Mouse (Mus musculus) spleen, postnatal 36 days (tissue): ENCODE data around the gene Rfx8.
A peak's percentile ranks its signal among the peaks of the same experiment; 100 is the strongest.

Experiments
- DNase-seq, 2 experiments: peaks; one replicate each; pipeline ENCODE4 v3.0.0; 2022; ENCODE audit warnings: low spot score in 2 of 2, mixed read lengths in 1 of 2

The Rfx8 gene

GRCm38 (mm10) chr1:39648584-39648983, 72.2 kb downstream of the Rfx8 start:
- DNase-seq: no peak

GRCm38 (mm10) chr1:39645905-39646759, 74.7 kb downstream of the Rfx8 start:
- DNase-seq: peak in 1 of 2 experiments; percentile 11

GRCm38 (mm10) chr1:39644333-39644732, 76.5 kb downstream of the Rfx8 start:
- peak in 1 of 2 experiments; percentile 9 for DNase-seq

- no peak for DNase-seq
Measured at GRCm38 (mm10) chr1:39641667-39642066, 79.1 kb downstream of the Rfx8 start.

- no peak for DNase-seq
Measured at GRCm38 (mm10) chr1:39637139-39637538, 83.7 kb downstream of the Rfx8 start.

- DNase-seq: no peak
Measured at GRCm38 (mm10) chr1:39636660-39637059, 84.1 kb downstream of the Rfx8 start.

- DNase-seq: no peak
Measured at GRCm38 (mm10) chr1:39636196-39636595, 84.6 kb downstream of the Rfx8 start.

- DNase-seq: no peak
Measured at GRCm38 (mm10) chr1:39628606-39629005, 92.2 kb downstream of the Rfx8 start.

- DNase-seq: no peak
Measured at GRCm38 (mm10) chr1:39625491-39625890, 95.3 kb downstream of the Rfx8 start.

- no peak for DNase-seq
Measured at GRCm38 (mm10) chr1:39623729-39624128, 97.1 kb downstream of the Rfx8 start.

GRCm38 (mm10) chr1:39623106-39623505, 97.7 kb downstream of the Rfx8 start:
- DNase-seq: no peak

GRCm38 (mm10) chr1:39618524-39618923, 102.3 kb downstream of the Rfx8 start:
- no peak for DNase-seq

GRCm38 (mm10) chr1:39615526-39615925, 105.3 kb downstream of the Rfx8 start:
- DNase-seq: no peak
